Mouse (Mus musculus) spleen, adult 2 months (tissue): ENCODE results near the gene Sall1. TPM values are rescaled to one million over a fixed set of nuclear protein-coding genes. Genes with fewer than 3 reads are reported as not detected.

ENCODE experiments used
- DNase-seq, 2 experiments: peaks; one replicate each; pipeline versions ENCODE4 v3.0.0 to v3.0.0-alpha.2; 2012 to 2021; ENCODE audit warnings: low spot score in 2 of 2, low read depth in 1 of 2
- H3K27ac ChIP-seq: fragments of 200-500 bp; 2 replicates; pipeline ENCODE4 v1.5.1; 2012; ENCODE audit warnings: low read length, inconsistent platforms; ENCODE audit not compliant: insufficient read depth
- H3K27me3 ChIP-seq: fragments of 200-500 bp; 2 replicates; pipeline ENCODE4 v1.6.1; 2012; ENCODE audit warnings: mild to moderate bottlenecking, moderate library complexity, low read length, inconsistent platforms; ENCODE audit not compliant: control insufficient read depth, insufficient read depth
- H3K36me3 ChIP-seq: fragments of 200-500 bp; 2 replicates; pipeline ENCODE4 v1.6.1; 2012; ENCODE audit warnings: mild to moderate bottlenecking, low read length, inconsistent platforms; ENCODE audit not compliant: control insufficient read depth, insufficient read depth
- H3K4me1 ChIP-seq: fragments of 200-500 bp; 2 replicates; pipeline ENCODE4 v1.6.1; 2011; ENCODE audit warnings: inconsistent platforms; ENCODE audit not compliant: control insufficient read depth, insufficient read depth, insufficient read length
- H3K4me3 ChIP-seq: fragments of 200-500 bp; 2 replicates; pipeline ENCODE4 v1.5.1; 2011; ENCODE audit warnings: mild to moderate bottlenecking, inconsistent platforms; ENCODE audit not compliant: insufficient read depth, insufficient read length; ENCODE audit errors: extremely low read depth
- CTCF ChIP-seq: fragments of 200-500 bp; IDR thresholded peaks from 2 replicates; pipeline ENCODE4 v1.5.1; 2011; ENCODE audit warnings: mild to moderate bottlenecking, inconsistent platforms; ENCODE audit not compliant: insufficient read depth, insufficient read length, insufficient replicate concordance; ENCODE audit errors: extremely low read depth
- POLR2A ChIP-seq: fragments of 200-500 bp; IDR thresholded peaks from 2 replicates; pipeline ENCODE4 v1.6.1; 2011; ENCODE audit warnings: low read depth, low read length, inconsistent platforms
- WGBS: fragments of 180-500 bp; shearing (Covaris S2); methylation state at CpG from one replicate; pipeline ENCODE4 v1.1.7; 2018; 5-methylcytosine and 5-hydroxymethylcytosine counted together
- polyA plus RNA-seq: library from polyadenylated mRNA; depleted of rRNA; stranded (reverse); fragments of >200 nt; gene quantifications from 2 replicates; pipeline ENCODE4 v1.2.3, GENCODE M21; 2012

The Sall1 gene
- polyA plus RNA-seq, 1 experiment = 0.05 TPM

DNA sequence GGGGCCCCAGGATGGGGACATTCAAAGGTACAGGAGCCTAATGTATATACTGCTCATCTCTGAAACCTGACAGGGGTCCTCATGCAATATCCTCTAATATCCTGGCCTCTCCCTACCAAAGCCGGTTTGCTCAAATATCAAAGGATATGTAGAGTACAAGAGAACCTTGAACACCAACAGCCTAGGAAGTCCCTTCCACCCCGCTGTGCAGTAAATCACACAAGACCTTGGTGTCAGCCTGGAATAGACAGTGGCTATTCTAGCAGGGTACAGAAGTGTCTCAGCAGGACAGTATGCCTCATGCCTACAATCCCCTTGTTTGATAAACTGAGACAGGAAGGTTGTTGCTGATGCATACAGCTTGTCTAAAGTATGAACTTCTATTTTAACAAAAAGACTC, 46.7 kb downstream of the Sall1 start:
- H3K27ac ChIP-seq = no peak overlapping the region
- no peak for DNase-seq
- H3K4me1 ChIP-seq = no peaks in the 10 kb centered on the region
- TF ChIP-seq CTCF (no peak), POLR2A (no peak)
- 90% methylated on average over 2 of the region's 2 CpGs for WGBS
- no peaks in the 10 kb centered on the region for H3K36me3 ChIP-seq
- H3K4me3 ChIP-seq = no peak overlapping the region
- H3K27me3 ChIP-seq = no peaks in the 10 kb centered on the region

DNA sequence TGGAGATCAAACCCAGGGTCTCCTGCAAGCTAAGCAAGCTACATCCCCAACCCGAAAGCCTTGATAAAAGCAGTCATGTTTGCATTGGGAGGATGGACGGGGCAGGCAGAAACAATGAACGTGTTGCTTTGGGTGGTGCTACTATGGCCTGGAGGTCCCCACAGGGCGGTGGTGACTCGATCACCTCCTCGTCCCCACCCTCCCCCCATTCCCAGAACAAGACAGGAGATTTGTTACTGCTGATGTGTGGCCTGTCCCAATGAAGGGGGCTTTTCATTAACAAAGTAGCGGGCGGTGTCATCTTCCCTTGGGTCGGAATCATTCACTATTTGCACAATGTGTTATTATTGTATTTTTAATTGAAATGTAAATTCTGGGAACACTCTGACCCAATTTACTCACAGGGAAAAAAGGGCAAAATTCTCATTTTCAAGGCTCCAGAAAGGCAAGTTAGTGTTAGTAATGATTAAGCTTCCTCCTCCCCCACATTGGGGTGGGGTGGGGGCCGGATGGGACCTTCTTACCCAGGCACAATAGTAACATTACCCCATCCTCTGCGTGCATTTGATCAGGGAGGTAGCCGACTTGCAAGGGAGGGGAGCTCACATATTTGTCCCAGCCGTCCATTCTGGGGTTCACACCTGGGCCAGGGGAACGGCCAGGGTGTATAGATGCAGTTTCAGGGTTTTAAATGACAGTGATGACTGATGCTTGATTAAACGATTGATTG, 52.0 kb downstream of the Sall1 start:
- DNase-seq = no peak
- 86% methylated on average over 15 of the region's 15 CpGs for WGBS
- H3K27me3 ChIP-seq = no peaks in the 10 kb centered on the region
- no peak for TF ChIP-seq CTCF
- TF ChIP-seq POLR2A = no peak
- H3K27ac ChIP-seq = no peak overlapping the region
- H3K4me3 ChIP-seq = no peak overlapping the region
- H3K4me1 ChIP-seq = no peaks in the 10 kb centered on the region
- no peaks in the 10 kb centered on the region for H3K36me3 ChIP-seq

DNA sequence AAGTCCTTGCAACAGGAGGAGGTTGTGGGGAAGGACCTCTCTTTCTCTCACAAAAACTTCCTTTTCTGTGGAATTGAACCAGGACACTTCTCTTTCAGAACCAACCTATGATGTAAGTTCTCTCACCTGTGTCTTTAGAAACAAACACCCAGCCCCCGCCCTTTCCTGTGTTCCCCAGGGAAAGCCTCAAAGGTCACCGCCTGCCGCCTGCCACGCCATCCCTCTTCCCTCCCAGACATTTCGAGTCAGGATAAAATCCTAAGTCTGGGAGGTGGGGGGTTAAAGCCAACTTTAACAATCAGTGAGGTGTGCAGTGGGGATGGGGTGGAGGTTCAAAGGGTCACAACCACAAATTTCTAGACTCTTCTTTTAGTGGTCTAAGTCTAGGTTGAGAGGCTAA, 52.8 kb downstream of the Sall1 start:
- H3K27ac ChIP-seq = no peak overlapping the region
- H3K4me1 ChIP-seq = no peaks in the 10 kb centered on the region
- H3K36me3 ChIP-seq = no peaks in the 10 kb centered on the region
- no peak for TF ChIP-seq CTCF
- no peak for TF ChIP-seq POLR2A
- H3K27me3 ChIP-seq = no peaks in the 10 kb centered on the region
- DNase-seq = no peak
- H3K4me3 ChIP-seq = no peak overlapping the region
- 68% methylated on average over 5 of the region's 5 CpGs for WGBS

DNA sequence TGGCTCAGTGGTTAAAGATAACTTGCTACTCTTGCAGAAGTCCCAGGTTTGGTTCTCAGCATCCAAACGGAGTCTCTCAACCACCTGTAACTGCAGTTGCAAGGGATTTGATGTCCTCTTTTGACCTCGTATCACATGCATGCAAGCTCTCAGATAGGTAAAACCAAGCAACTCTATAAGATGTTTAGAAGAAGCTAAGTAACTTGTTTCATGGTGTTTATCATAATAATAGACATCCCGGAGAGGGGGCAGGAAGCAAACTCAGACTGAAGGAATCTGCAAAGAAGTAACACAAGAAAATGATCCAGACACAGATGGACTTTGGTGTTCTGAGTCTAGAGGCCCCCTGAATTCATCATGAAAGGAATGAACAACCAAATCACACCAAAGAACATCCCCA, 55.0 kb downstream of the Sall1 start:
- TF ChIP-seq CTCF (no peak), POLR2A (no peak)
- no peaks in the 10 kb centered on the region for H3K36me3 ChIP-seq
- 81% methylated on average over 3 of the region's 3 CpGs for WGBS
- DNase-seq = no peak
- no peak overlapping the region for H3K27ac ChIP-seq
- H3K4me3 ChIP-seq = no peak overlapping the region
- H3K27me3 ChIP-seq = no peaks in the 10 kb centered on the region
- H3K4me1 ChIP-seq = no peaks in the 10 kb centered on the region

DNA sequence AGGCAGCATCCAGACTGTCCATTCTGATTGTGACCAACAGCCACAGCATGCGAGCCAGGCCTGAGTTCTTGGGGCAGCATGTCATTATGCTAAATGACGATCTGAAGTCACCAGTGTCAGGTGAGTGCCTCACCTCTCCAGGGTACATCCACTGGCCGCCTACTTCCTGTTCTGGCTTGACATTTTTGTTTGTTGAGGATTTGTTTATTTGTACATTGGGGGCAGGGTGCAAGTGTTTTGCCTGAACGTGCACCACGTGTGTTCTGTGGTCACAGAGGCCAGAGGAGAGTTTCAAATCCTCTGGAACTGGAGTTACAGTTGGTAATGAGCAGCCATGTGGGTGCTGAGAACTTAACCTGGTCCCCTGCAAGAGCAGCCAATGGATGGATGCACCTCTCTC, 60.5 kb downstream of the Sall1 start:
- 61% methylated on average over 5 of the region's 5 CpGs for WGBS

More for the DNA sequence above, 60.5 kb downstream of the Sall1 start:
- no peaks in the 10 kb centered on the region for H3K4me1 ChIP-seq
- H3K36me3 ChIP-seq = no peaks in the 10 kb centered on the region
- TF ChIP-seq CTCF (no peak), POLR2A (no peak)
- no peak for DNase-seq
- H3K27ac ChIP-seq = no peak overlapping the region
- no peaks in the 10 kb centered on the region for H3K27me3 ChIP-seq
- H3K4me3 ChIP-seq = no peak overlapping the region
